Mouse (Mus musculus): ENCODE measurements around the gene Sh3bp4. TPM values are rescaled to one million over a fixed set of nuclear protein-coding genes. Genes with fewer than 3 reads are reported as not detected.

The Sh3bp4 gene
- polyA plus RNA-seq, 1 experiment from 2014 or later, result 1.2 TPM

DNA sequence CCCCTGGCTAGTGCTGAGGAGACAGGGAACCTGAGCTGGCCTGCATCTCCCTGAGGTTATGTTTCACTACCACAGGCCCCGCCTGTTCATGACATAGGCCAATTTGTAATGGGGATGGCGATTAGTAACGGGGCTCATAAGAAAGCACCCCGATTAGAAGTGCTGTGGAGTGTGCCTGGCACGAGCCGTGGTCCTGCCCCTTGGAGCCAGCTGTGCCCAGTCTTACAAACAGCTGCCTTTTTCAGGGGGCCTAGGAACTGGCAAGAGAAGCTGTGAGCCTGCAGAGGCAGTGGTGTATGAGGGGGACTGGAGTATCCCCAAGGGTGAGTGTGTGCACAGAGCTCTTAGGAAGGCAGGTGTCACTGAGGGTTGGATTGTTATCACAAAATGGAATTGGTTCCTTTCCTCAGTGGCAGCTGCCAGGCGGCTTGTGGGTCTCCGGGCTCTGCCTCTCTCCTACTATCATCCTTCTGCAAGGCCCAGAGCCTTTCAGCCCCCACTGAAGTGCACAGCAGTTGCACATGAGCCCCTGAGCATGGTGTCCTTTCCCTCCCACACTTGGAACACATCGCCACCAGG lies 16.4 kb downstream of the Sh3bp4 start:
- no peak overlapping the region for H3K4me2 ChIP-seq (ENCODE audit: low read depth, low read length)
- no peak for ATAC-seq (ENCODE audit: low read depth)
- H3K36me3 ChIP-seq (ENCODE audit: control insufficient read depth, insufficient read depth), result no peaks in the 10 kb centered on the region
- no peaks in the 10 kb centered on the region for H3K9me3 ChIP-seq (replicated peaks; ENCODE audit: control insufficient read depth, low read length)
- H3K27me3 ChIP-seq (ENCODE audit: control insufficient read depth, insufficient read depth, low read depth, low read length), result no peaks in the 10 kb centered on the region
- no peaks in the 10 kb centered on the region for H3K4me1 ChIP-seq (ENCODE audit: control insufficient read depth, low read depth, low read length)
- 70% methylated on average over 9 of the region's 9 CpGs for WGBS (ENCODE audit: insufficient replicate concordance)
- H3K9ac ChIP-seq (ENCODE audit: low read depth, low read length), result no peak overlapping the region
- H3K4me3 ChIP-seq (ENCODE audit: low read depth, low read length), result no peak overlapping the region
- H3K27ac ChIP-seq (ENCODE audit: low read length), result no peak overlapping the region

DNA sequence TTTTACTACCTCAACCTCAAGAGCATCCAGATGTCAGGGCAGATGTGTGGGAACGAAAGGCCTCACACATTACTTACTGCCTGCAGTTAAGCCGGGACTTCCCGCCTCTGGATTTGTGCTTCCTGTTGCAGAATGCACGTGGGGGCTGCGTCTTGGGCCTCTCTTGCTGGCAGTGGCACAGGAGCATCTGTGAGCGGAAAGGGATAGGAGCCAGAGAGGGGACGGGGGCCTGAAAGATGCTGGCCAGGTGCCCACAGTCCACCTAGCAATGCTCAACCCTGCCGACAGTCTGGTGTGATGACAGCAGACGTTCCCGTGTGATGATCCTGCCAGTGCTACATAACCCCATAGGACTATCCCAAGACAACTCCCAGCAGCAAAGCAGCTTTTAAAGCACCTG lies 17.9 kb downstream of the Sh3bp4 start:
- H3K27ac ChIP-seq (ENCODE audit: low read length), result no peak overlapping the region
- no peaks in the 10 kb centered on the region for H3K27me3 ChIP-seq (ENCODE audit: control insufficient read depth, insufficient read depth, low read depth, low read length)
- no peak for ATAC-seq (ENCODE audit: low read depth)
- H3K9me3 ChIP-seq (replicated peaks; ENCODE audit: control insufficient read depth, low read length), result no peaks in the 10 kb centered on the region
- 56% methylated on average over 10 of the region's 10 CpGs for WGBS (ENCODE audit: insufficient replicate concordance)
- no peak overlapping the region for H3K4me2 ChIP-seq (ENCODE audit: low read depth, low read length)
- no peak overlapping the region for H3K9ac ChIP-seq (ENCODE audit: low read depth, low read length)
- no peaks in the 10 kb centered on the region for H3K4me1 ChIP-seq (ENCODE audit: control insufficient read depth, low read depth, low read length)
- H3K36me3 ChIP-seq (ENCODE audit: control insufficient read depth, insufficient read depth), result no peaks in the 10 kb centered on the region
- no peak overlapping the region for H3K4me3 ChIP-seq (ENCODE audit: low read depth, low read length)

DNA sequence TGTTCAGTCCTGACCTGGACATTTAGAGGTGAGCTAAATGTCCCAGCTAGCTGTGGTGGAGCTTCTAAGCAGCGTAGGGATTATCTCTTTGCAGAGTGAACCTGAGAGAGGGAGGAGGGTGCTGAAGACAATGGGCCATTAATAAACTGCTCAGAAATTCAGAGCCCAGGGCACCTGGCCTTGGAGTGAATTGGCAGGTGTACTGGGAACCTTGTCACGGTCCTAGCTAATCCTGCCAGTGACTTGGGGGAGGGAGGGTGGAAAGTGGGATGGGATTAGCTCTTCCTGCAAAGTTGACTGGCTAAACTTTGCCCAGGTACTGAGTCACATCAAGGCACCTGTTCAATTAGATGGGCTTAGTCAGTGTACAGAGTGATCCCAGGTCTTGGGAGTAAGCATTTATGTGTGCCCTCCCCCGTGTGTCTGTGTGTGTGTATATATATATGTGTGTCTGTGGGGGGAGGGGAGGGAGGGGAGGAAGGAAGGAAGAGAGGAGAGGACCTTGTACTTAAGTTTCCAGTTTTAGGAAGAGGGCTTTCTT lies 18.6 kb downstream of the Sh3bp4 start:
- no peak for ATAC-seq (ENCODE audit: low read depth)
- H3K27me3 ChIP-seq (ENCODE audit: control insufficient read depth, insufficient read depth, low read depth, low read length), result no peaks in the 10 kb centered on the region
- H3K9me3 ChIP-seq (replicated peaks; ENCODE audit: control insufficient read depth, low read length), result no peaks in the 10 kb centered on the region
- H3K27ac ChIP-seq (ENCODE audit: low read length), result no peak overlapping the region
- no peaks in the 10 kb centered on the region for H3K36me3 ChIP-seq (ENCODE audit: control insufficient read depth, insufficient read depth)
- no peak overlapping the region for H3K4me3 ChIP-seq (ENCODE audit: low read depth, low read length)
- H3K4me2 ChIP-seq (ENCODE audit: low read depth, low read length), result no peak overlapping the region
- H3K9ac ChIP-seq (ENCODE audit: low read depth, low read length), result no peak overlapping the region
- WGBS (ENCODE audit: insufficient replicate concordance), result 39% methylated on average over 3 of the region's 3 CpGs
- no peaks in the 10 kb centered on the region for H3K4me1 ChIP-seq (ENCODE audit: control insufficient read depth, low read depth, low read length)

DNA sequence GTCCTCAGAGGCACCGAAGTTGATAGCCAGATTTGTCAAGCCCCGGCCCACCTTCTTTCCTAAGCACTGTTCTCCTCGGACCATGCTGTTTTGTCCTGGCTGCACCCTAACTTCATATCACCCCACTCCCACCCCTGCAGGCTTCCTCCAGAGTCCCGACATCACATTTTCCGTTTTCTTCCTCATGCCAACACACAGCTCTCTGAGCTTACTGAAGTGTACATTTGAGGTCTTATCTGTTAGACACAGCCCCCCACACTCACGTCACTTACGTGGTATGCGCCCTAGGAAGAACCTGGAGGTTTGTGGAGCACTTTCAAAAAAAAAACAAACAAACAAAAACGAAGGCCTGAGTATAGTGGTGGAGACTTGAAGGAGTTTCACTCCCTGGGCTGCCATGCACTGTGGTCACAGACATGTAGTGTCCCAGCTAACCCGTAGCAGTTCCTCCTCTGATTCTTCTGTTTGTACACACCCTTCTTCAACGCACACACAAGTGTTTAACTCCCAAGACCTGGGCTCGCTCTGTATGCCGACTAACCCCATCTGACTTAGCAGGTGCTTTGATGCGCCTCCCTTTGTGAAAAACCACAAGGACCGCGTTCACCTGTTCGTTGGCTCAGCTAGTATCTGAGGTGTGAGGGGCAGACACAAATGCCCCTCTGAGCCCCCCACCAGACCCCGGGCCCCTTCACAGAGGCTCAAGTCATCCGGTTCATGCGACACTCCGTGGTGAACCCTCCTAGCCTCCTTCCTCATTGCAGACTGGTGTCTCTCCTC lies 19.8 kb downstream of the Sh3bp4 start:
- ATAC-seq (ENCODE audit: low read depth), result no peak
- H3K4me1 ChIP-seq (ENCODE audit: control insufficient read depth, low read depth, low read length), result no peaks in the 10 kb centered on the region
- H3K9ac ChIP-seq (ENCODE audit: low read depth, low read length), result no peak overlapping the region
- WGBS (ENCODE audit: insufficient replicate concordance), result 29% methylated on average over 21 of the region's 21 CpGs
- H3K36me3 ChIP-seq (ENCODE audit: control insufficient read depth, insufficient read depth), result no peaks in the 10 kb centered on the region
- H3K4me2 ChIP-seq (ENCODE audit: low read depth, low read length), result no peak overlapping the region
- no peaks in the 10 kb centered on the region for H3K9me3 ChIP-seq (replicated peaks; ENCODE audit: control insufficient read depth, low read length)
- no peaks in the 10 kb centered on the region for H3K27me3 ChIP-seq (ENCODE audit: control insufficient read depth, insufficient read depth, low read depth, low read length)
- no peak overlapping the region for H3K4me3 ChIP-seq (ENCODE audit: low read depth, low read length)
- H3K27ac ChIP-seq (ENCODE audit: low read length), result no peak overlapping the region

DNA sequence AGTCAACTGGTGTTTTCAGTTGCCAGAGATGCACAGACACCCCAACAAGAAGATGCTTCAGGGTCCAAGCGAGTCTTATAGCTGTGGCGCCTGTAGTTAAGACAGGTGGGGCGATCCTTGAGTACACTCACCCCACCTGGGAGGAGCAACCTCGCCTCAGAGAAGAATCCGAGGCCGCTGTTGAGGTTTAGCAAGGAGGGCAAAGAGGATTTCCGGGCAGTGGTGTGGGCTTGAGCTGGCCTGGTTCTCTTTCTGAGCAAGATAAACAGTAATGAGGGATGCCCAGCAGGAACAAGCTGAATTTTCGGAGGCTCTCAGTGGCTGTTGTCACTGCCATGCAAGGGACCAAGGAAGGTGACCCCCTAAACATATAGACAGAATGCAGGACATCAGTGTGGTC lies 20.5 kb downstream of the Sh3bp4 start:
- no peak overlapping the region for H3K4me3 ChIP-seq (ENCODE audit: low read depth, low read length)
- H3K36me3 ChIP-seq (ENCODE audit: control insufficient read depth, insufficient read depth), result no peaks in the 10 kb centered on the region
- no peaks in the 10 kb centered on the region for H3K9me3 ChIP-seq (replicated peaks; ENCODE audit: control insufficient read depth, low read length)
- H3K4me2 ChIP-seq (ENCODE audit: low read depth, low read length), result no peak overlapping the region
- H3K9ac ChIP-seq (ENCODE audit: low read depth, low read length), result no peak overlapping the region
- no peak overlapping the region for H3K27ac ChIP-seq (ENCODE audit: low read length)
- no peak for ATAC-seq (ENCODE audit: low read depth)
- no peaks in the 10 kb centered on the region for H3K4me1 ChIP-seq (ENCODE audit: control insufficient read depth, low read depth, low read length)
- H3K27me3 ChIP-seq (ENCODE audit: control insufficient read depth, insufficient read depth, low read depth, low read length), result no peaks in the 10 kb centered on the region
- WGBS (ENCODE audit: insufficient replicate concordance), result 43% methylated on average over 8 of the region's 8 CpGs

DNA sequence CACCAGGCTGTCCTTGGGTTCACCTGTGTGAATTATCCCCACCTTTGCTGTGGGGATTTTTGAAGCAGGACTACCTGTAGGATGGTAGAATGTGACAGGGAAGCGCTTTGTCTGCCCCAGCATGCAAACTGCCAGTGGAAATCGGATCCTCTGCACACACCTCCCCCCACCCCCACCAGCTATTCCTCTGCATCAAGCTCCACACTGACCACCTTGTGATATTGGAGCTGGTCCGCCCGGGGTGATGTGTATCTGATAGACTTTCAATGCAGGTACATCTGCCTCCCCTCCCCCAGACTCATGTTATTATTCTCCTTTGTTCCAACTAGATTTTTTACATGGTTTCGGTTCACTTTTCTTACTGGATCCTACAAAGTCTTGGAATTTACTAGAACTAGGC lies 21.8 kb downstream of the Sh3bp4 start:
- no peak for ATAC-seq (ENCODE audit: low read depth)
- Histone ChIP-seq H3K27ac (ENCODE audit: low read length) (no peak overlapping the region), H3K27me3 (ENCODE audit: control insufficient read depth, insufficient read depth, low read depth, low read length) (no peaks in the 10 kb centered on the region), H3K4me3 (ENCODE audit: low read depth, low read length) (no peak overlapping the region), H3K9ac (ENCODE audit: low read depth, low read length) (no peak overlapping the region), H3K9me3 (replicated peaks; ENCODE audit: control insufficient read depth, low read length) (no peaks in the 10 kb centered on the region), H3K4me2 (ENCODE audit: low read depth, low read length) (no peak overlapping the region), H3K4me1 (ENCODE audit: control insufficient read depth, low read depth, low read length) (no peaks in the 10 kb centered on the region), H3K36me3 (ENCODE audit: control insufficient read depth, insufficient read depth) (no peaks in the 10 kb centered on the region)
- WGBS (ENCODE audit: insufficient replicate concordance), result 51% methylated on average over 5 of the region's 5 CpGs

DNA sequence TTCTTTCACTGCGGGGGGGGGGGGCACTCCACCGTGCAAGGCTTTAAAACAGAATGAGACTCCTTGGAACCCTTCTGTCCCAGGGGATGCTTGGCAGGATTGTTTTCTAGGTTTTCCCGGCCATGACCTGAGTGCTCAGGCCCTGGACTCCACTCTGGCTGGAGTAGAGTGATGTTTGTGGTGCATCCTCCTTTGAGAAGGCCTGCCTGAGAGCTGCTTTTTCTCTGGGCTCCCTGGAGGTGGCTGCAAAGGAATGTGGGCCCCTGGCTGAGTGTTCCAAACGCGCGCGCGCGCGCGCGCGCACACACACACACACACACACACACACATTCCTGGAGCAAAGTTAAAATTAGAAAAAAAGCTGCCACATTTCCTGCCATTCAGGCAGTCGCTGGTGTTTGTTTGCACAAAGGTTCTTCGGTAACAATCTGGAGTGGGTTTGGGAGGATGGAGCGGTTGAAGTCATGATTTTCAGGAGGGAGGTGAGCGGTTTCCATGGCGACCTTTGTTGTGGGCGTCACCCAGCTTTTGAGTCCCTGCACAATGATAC lies 22.3 kb downstream of the Sh3bp4 start:
- Histone ChIP-seq H3K4me1 (ENCODE audit: control insufficient read depth, low read depth, low read length) (no peaks in the 10 kb centered on the region), H3K36me3 (ENCODE audit: control insufficient read depth, insufficient read depth) (no peaks in the 10 kb centered on the region), H3K9ac (ENCODE audit: low read depth, low read length) (no peak overlapping the region), H3K9me3 (replicated peaks; ENCODE audit: control insufficient read depth, low read length) (no peaks in the 10 kb centered on the region), H3K27ac (ENCODE audit: low read length) (no peak overlapping the region), H3K27me3 (ENCODE audit: control insufficient read depth, insufficient read depth, low read depth, low read length) (no peaks in the 10 kb centered on the region), H3K4me3 (ENCODE audit: low read depth, low read length) (no peak overlapping the region), H3K4me2 (ENCODE audit: low read depth, low read length) (no peak overlapping the region)
- no peak for ATAC-seq (ENCODE audit: low read depth)
- WGBS (ENCODE audit: insufficient replicate concordance), result 26% methylated on average over 19 of the region's 19 CpGs

DNA sequence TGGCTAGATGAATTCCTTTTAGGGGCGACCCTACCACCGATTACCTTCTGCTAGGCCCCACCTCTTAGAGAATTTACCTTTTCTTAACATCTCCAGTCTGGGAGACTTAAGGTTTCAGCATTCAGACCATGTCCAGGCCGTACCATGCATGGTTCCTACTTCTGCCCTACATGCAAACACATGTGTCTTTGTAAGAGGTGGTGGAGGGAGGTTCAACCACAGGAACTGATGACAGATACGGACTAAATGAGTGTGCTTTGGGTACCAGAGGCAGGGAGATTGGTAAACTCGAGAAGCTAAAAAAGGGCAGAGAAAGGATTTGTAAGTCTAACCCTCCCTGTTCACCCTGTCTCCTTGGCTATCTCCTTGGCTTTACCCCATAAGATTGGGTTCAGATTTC lies 23.5 kb downstream of the Sh3bp4 start:
- Histone ChIP-seq H3K36me3 (ENCODE audit: control insufficient read depth, insufficient read depth) (no peaks in the 10 kb centered on the region), H3K27ac (ENCODE audit: low read length) (no peak overlapping the region), H3K4me2 (ENCODE audit: low read depth, low read length) (no peak overlapping the region), H3K27me3 (ENCODE audit: control insufficient read depth, insufficient read depth, low read depth, low read length) (no peaks in the 10 kb centered on the region), H3K9ac (ENCODE audit: low read depth, low read length) (no peak overlapping the region), H3K4me1 (ENCODE audit: control insufficient read depth, low read depth, low read length) (no peaks in the 10 kb centered on the region), H3K4me3 (ENCODE audit: low read depth, low read length) (no peak overlapping the region), H3K9me3 (replicated peaks; ENCODE audit: control insufficient read depth, low read length) (no peaks in the 10 kb centered on the region)
- 50% methylated on average over 5 of the region's 5 CpGs for WGBS (ENCODE audit: insufficient replicate concordance)
- ATAC-seq (ENCODE audit: low read depth), result no peak

DNA sequence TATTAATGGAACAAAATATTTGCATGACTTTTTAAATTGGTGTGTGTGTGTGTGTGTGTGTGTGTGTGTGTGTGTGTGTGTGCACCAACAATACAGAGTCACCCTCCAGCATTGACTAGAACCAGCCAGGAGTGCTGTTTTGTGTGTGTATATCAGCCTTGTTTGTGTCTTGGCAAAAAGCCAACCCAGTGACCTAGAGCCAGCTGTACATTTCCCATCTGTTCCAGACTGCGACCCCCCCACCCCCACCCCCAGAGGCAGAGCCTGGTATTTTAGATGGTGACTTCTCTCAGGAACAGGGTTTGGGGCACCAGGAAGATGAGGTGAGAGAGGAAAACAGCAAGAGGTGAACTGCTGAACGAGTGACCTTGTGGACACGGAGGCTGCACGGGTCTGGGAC lies 24.2 kb downstream of the Sh3bp4 start:
- H3K9ac ChIP-seq (ENCODE audit: low read depth, low read length), result no peak overlapping the region
- 45% methylated on average over 4 of the region's 4 CpGs for WGBS (ENCODE audit: insufficient replicate concordance)
- no peaks in the 10 kb centered on the region for H3K27me3 ChIP-seq (ENCODE audit: control insufficient read depth, insufficient read depth, low read depth, low read length)
- H3K36me3 ChIP-seq (ENCODE audit: control insufficient read depth, insufficient read depth), result no peaks in the 10 kb centered on the region
- ATAC-seq (ENCODE audit: low read depth), result no peak
- H3K9me3 ChIP-seq (replicated peaks; ENCODE audit: control insufficient read depth, low read length), result no peaks in the 10 kb centered on the region
- H3K4me2 ChIP-seq (ENCODE audit: low read depth, low read length), result no peak overlapping the region
- H3K4me3 ChIP-seq (ENCODE audit: low read depth, low read length), result no peak overlapping the region
- H3K27ac ChIP-seq (ENCODE audit: low read length), result no peak overlapping the region
- H3K4me1 ChIP-seq (ENCODE audit: control insufficient read depth, low read depth, low read length), result no peaks in the 10 kb centered on the region
